Mouse (Mus musculus) E14TG2a.4 (cell line): ENCODE results near the gene Fbxo9.

Source experiments
- CTCF ChIP-seq: conservative IDR thresholded peaks from 2 replicates; pipeline ENCODE4 v1.5.1; 2014; ENCODE audit warnings: low read length
- NANOG ChIP-seq: IDR thresholded peaks from 2 replicates; pipeline ENCODE4 v1.6.1; 2014; ENCODE audit warnings: borderline replicate concordance, low read length, mixed read lengths
- POU5F1 ChIP-seq: IDR thresholded peaks from 2 replicates; pipeline ENCODE4 v1.6.1; 2014; ENCODE audit warnings: low read length, borderline replicate concordance

DNA sequence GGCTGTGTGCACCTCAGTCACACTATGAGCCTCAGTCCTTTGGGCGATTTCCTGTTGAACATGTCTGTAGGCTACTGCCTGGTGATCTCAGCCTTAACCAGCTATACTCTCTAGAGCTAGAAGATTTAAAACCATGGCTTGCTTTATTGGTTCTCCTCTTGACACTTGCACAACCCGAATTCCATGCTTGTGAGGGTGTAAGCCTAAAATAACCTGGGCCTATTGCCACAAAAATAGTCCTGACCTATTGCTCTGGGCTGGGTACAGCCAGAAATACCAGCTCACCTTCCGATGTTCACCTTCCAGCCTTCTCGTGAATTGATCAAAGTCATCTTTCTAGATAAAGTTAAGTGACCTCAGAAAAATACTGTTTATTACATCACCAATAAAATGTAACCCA lies 30.6 kb upstream of the Fbxo9 start:
- TF ChIP-seq CTCF (no peak), NANOG (no peak), POU5F1 (no peak)
